Mouse (Mus musculus) bone marrow, adult 2 months (tissue): ENCODE results near the gene Grip1.

ENCODE experiments used
- CTCF ChIP-seq: fragments of 200-500 bp; IDR thresholded peaks from 2 replicates; pipeline ENCODE4 v1.5.1; 2011; ENCODE audit warnings: low read length, control low read depth; ENCODE audit not compliant: control insufficient read depth, insufficient read depth
- POLR2A ChIP-seq: fragments of 200-500 bp; IDR thresholded peaks from 2 replicates; pipeline ENCODE4 v1.6.1; 2011; ENCODE audit warnings: low read depth, mild to moderate bottlenecking, control low read depth, low read length, borderline replicate concordance; ENCODE audit not compliant: control insufficient read depth

DNA sequence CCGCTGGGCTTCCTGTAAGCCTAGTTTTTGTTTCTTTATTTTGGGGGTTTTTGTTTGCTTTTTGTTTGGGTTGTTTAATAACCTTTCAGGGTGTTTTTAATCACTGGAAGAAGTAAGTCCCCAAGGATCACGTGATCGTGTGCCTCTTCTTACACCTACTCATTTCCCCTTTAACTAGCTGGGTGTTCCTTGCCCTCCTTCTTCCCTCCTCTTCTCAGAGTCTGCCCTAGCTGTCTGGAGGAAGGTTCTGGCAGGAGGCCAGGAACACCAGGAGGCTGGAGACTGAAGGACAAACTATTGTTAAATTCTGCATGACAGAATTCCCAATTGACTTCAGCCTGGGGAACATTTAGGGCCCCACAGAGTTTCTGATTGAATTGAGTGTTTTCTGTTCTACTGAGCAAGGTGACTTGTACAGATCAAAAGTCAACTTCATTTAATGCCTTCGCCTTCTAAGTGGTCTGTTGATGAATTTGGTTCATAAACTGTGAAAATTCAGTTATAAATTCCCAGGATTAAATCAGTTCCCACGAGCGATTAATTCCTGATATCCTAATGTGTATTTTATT lies 376.8 kb downstream of the Grip1 start:
- TF ChIP-seq CTCF: no peak
- TF ChIP-seq POLR2A: no peak
